Mouse (Mus musculus) MEL (cell line): ENCODE measurements around the gene Cacna1c.

Experiments used
- CTCF ChIP-seq, 3 experiments: IDR thresholded peaks in 2 of 3; conservative IDR thresholded peaks in 1 of 3; 2 replicates each; pipeline ENCODE4 v1.5.1; 2011 to 2012; ENCODE audit warnings: low read length in 3 of 3, low read depth in 2 of 3, mild to moderate bottlenecking in 2 of 3, improper control_type of control experiment in 1 of 3, inconsistent platforms in 1 of 3, mixed read lengths in 1 of 3, moderate library complexity in 1 of 3; ENCODE audit not compliant: control insufficient read depth in 1 of 3, insufficient read depth in 1 of 3, poor library complexity in 1 of 3, severe bottlenecking in 1 of 3
- GATA1 ChIP-seq: IDR thresholded peaks from 2 replicates; pipeline ENCODE4 v1.6.1; 2011; ENCODE audit warnings: low read depth, low read length, improper control_type of control experiment
- HCFC1 ChIP-seq: IDR thresholded peaks from 2 replicates; pipeline ENCODE4 v1.6.1; 2012; ENCODE audit warnings: low read depth, mild to moderate bottlenecking, inconsistent platforms, low read length, improper control_type of control experiment, moderate library complexity
- MAFK ChIP-seq: IDR thresholded peaks from 2 replicates; pipeline ENCODE4 v1.6.1; 2011; ENCODE audit warnings: low read depth, mild to moderate bottlenecking, low read length, improper control_type of control experiment, borderline replicate concordance
- MAX ChIP-seq: IDR thresholded peaks from 2 replicates; pipeline ENCODE4 v1.6.1; 2011; ENCODE audit warnings: low read length, improper control_type of control experiment
- POLR2A ChIP-seq, 2 experiments: IDR thresholded peaks; 2 replicates each; pipeline ENCODE4 v1.6.1; 2011 to 2012; ENCODE audit warnings: low read length in 2 of 2, mild to moderate bottlenecking in 2 of 2, control low read depth in 1 of 2, improper control_type of control experiment in 1 of 2, low read depth in 1 of 2, moderate library complexity in 1 of 2; ENCODE audit not compliant: control insufficient read depth in 1 of 2, insufficient read depth in 1 of 2, poor library complexity in 1 of 2
- SIN3A ChIP-seq: IDR thresholded peaks from 2 replicates; pipeline ENCODE4 v1.6.1; 2012; ENCODE audit warnings: low read length, improper control_type of control experiment, inconsistent platforms
- TAL1 ChIP-seq: IDR thresholded peaks from 2 replicates; pipeline ENCODE4 v1.6.1; 2012; ENCODE audit warnings: mild to moderate bottlenecking, inconsistent platforms, low read length, moderate library complexity, mixed read lengths
- UBTF ChIP-seq: IDR thresholded peaks from 2 replicates; pipeline ENCODE4 v1.6.1; 2012; ENCODE audit warnings: low read depth, mild to moderate bottlenecking, inconsistent platforms, low read length, improper control_type of control experiment, moderate library complexity, borderline replicate concordance; ENCODE audit not compliant: insufficient read depth

- no peak for TF ChIP-seq MAX
- no peak for TF ChIP-seq CTCF (IDR thresholded peaks at IDR 0.05 in 2 of 3, conservative IDR thresholded peaks at IDR 0.05 in 1 of 3; ENCODE audit: control insufficient read depth in 1 of 3, insufficient read depth in 1 of 3, low read depth in 2 of 3, low read length in 3 of 3, poor library complexity in 1 of 3, severe bottlenecking in 1 of 3)
- no peak for TF ChIP-seq GATA1
- no peak for TF ChIP-seq MAFK
- no peak for TF ChIP-seq TAL1
- no peak for TF ChIP-seq POLR2A (IDR thresholded peaks at IDR 0.05; ENCODE audit: control insufficient read depth in 1 of 2, insufficient read depth in 1 of 2, low read depth in 1 of 2, low read length in 2 of 2, poor library complexity in 1 of 2)
- no peak for TF ChIP-seq HCFC1
- TF ChIP-seq SIN3A, result no peak
- no peak for TF ChIP-seq UBTF
Observed at GRCm38 (mm10) chr6:118630006-118630405, 566.2 kb downstream of the Cacna1c start.
